Mouse (Mus musculus): ENCODE data around the gene Fgfr2.
A peak's percentile ranks its signal among the peaks of the same experiment; 100 is the strongest.

DNA sequence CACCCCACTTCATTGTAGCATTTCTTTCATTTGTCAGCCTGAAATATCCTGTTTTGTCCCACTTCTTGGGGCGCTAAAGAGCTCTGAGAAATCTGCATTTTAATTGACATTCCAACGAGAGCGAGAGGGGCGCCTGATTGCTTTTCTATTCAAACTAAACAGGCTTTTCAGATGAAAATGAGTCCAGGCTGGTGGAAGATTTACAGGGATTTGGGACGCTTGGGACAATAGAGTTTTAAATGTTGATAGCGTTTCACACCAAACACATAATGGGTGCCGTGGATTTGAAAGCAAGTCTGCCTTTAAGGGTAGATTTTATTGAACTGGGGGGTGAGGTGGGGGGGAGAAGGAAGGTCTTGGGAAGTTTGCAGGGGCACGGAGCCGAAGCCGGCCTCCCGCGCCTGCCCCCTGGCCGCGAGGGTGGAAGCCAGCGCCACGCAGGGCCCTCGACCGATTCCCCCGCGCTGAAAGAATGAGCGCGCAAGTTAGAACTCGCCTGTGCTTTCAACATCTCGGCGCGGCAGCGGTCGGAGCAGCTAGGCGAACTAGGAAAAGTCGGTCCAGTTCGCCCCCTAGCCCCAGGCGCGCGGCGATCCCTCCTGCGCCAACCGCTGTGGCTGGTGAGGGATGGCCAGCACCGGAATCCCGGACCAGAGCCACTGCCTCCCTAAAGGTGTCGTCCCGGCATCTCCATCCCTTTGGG, 2858.4 kb downstream of the Fgfr2 start:
- TF ChIP-seq CTCF (IDR thresholded peaks at IDR 0.05; ENCODE audit: borderline replicate concordance, insufficient read depth, low read length), result peak; percentile 42; the same call in 1 of the 2 replicates
- no peak for TF ChIP-seq POLR2A (IDR thresholded peaks at IDR 0.05; ENCODE audit: low read depth, low read length)
